Mouse (Mus musculus): ENCODE data around the gene Tmbim7. TPM values are rescaled to one million over a fixed set of nuclear protein-coding genes. Genes with fewer than 3 reads are reported as not detected.

Gene Tmbim7
- polyA plus RNA-seq, 1 experiment: not detected

DNA sequence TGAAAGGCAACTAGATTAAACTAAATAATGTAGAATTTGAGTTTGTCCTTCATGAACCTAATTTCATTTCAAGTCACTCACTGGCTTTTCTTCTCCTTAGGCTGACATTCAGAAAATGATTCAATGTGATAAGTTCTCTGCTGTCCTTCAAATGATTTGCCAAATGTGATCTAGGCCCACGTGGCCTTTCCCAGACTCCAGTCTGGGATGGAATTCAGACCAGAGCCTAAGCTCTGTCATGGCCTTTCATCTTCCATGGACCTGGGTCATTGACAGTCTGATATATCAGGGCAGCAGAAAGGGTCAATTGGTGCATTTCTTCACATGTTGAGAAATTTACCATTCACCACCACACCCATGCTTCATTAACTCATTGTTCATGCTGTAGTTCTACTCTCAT is 74.5 kb downstream of the Tmbim7 start:
- H3K4me1 ChIP-seq (ENCODE audit: control insufficient read depth, insufficient read depth, low read length): no peaks in the 10 kb centered on the region
- H3K4me3 ChIP-seq (ENCODE audit: low read depth, low read length): no peak overlapping the region
- H3K27me3 ChIP-seq (ENCODE audit: control insufficient read depth, insufficient read depth, low read length, poor library complexity, severe bottlenecking): no peaks in the 10 kb centered on the region
- no peak overlapping the region for H3K9ac ChIP-seq (ENCODE audit: low read depth, poor library complexity, severe bottlenecking)
- H3K27ac ChIP-seq (ENCODE audit: insufficient read depth, low read length): no peak overlapping the region
- H3K9me3 ChIP-seq (replicated peaks; ENCODE audit: control insufficient read depth, insufficient read depth, low read length, poor library complexity, severe bottlenecking): 0 out of 2 replicates have a peak, but pooled peaks cover 2% of the 10 kb centered on the region
- H3K36me3 ChIP-seq (ENCODE audit: control insufficient read depth, insufficient read depth, low read length, poor library complexity, severe bottlenecking): peaks cover 2% of the 10 kb centered on the region; the same call in 1 of the 2 replicates
- TF ChIP-seq CTCF (IDR thresholded peaks at IDR 0.05; ENCODE audit: low read depth, low read length) (no peak), EP300 (IDR thresholded peaks at IDR 0.05; ENCODE audit: insufficient read depth, low read depth, low read length) (no peak), POLR2A (IDR thresholded peaks at IDR 0.05; ENCODE audit: insufficient read depth, low read length) (no peak)

DNA sequence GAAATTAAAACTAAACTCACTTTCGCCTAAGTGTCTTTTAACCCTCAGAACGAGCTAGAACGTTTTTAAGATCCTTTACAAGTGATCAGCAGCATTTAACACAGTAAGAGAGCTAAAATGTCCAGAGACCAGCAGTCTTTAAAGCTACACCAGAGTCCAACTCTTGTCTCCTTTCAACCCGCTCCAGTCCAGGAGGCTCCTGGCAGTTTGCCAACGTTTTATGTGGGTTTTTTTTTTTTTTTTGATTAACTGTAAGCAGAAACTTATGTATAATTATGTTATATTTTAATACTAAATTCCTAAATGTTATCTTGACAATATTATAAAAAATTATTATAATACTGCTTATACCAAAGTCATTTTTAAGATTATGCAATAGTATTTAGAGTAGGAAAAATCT is 77.8 kb downstream of the Tmbim7 start:
- Histone ChIP-seq H3K4me3 (ENCODE audit: low read depth, low read length) (no peak overlapping the region), H3K4me1 (ENCODE audit: control insufficient read depth, insufficient read depth, low read length) (no peaks in the 10 kb centered on the region)
- TF ChIP-seq POLR2A (IDR thresholded peaks at IDR 0.05; ENCODE audit: insufficient read depth, low read length) (no peak), CTCF (IDR thresholded peaks at IDR 0.05; ENCODE audit: low read depth, low read length) (no peak), EP300 (IDR thresholded peaks at IDR 0.05; ENCODE audit: insufficient read depth, low read depth, low read length) (no peak)

More for the DNA sequence above, 77.8 kb downstream of the Tmbim7 start:
- no peaks in the 10 kb centered on the region for H3K27me3 ChIP-seq (ENCODE audit: control insufficient read depth, insufficient read depth, low read length, poor library complexity, severe bottlenecking)
- no peak overlapping the region for H3K27ac ChIP-seq (ENCODE audit: insufficient read depth, low read length)
- no peaks in the 10 kb centered on the region; the same call in 1 of the 2 replicates for H3K36me3 ChIP-seq (ENCODE audit: control insufficient read depth, insufficient read depth, low read length, poor library complexity, severe bottlenecking)
- H3K9ac ChIP-seq (ENCODE audit: low read depth, poor library complexity, severe bottlenecking): no peak overlapping the region
- H3K9me3 ChIP-seq (replicated peaks; ENCODE audit: control insufficient read depth, insufficient read depth, low read length, poor library complexity, severe bottlenecking): 0 out of 2 replicates have a peak, but pooled peaks cover 2% of the 10 kb centered on the region

Other genes with a start within 250 kb of the Tmbim7 start
- gene Fam133b, start 107.3 kb upstream of the Tmbim7 start, polyA plus RNA-seq (2011; ENCODE audit: insufficient read depth, insufficient read length, low read depth, missing spikeins): 49.6 and 51.0 TPM in 2 replicates
- 18.0 and 18.5 TPM in 2 replicates for gene 1700109H08Rik, start 79.6 kb upstream of the Tmbim7 start, polyA plus RNA-seq (2011; ENCODE audit: insufficient read depth, insufficient read length, low read depth, missing spikeins)
- 23.4 and 23.7 TPM in 2 replicates for gene Pex1, start 55.1 kb upstream of the Tmbim7 start, polyA plus RNA-seq (2011; ENCODE audit: insufficient read depth, insufficient read length, low read depth, missing spikeins)
- gene Rbm48, start 54.6 kb upstream of the Tmbim7 start, polyA plus RNA-seq (2011; ENCODE audit: insufficient read depth, insufficient read length, low read depth, missing spikeins): 13.9 and 17.6 TPM in 2 replicates
- gene Gatad1, start 6.0 kb downstream of the Tmbim7 start, polyA plus RNA-seq (2011; ENCODE audit: insufficient read depth, insufficient read length, low read depth, missing spikeins): 146 and 151 TPM in 2 replicates
- gene Ankib1, start 151.7 kb downstream of the Tmbim7 start, polyA plus RNA-seq (2011; ENCODE audit: insufficient read depth, insufficient read length, low read depth, missing spikeins): 17.9 and 21.1 TPM in 2 replicates
- 55.6 and 56.1 TPM in 2 replicates for gene Krit1, start 152.0 kb downstream of the Tmbim7 start, polyA plus RNA-seq (2011; ENCODE audit: insufficient read depth, insufficient read length, low read depth, missing spikeins)
- not detected in 2 replicates for gene Lrrd1, start 194.0 kb downstream of the Tmbim7 start, polyA plus RNA-seq (2011; ENCODE audit: insufficient read depth, insufficient read length, low read depth, missing spikeins)
- 6.7 and 8.3 TPM in 2 replicates for gene Mterf1a, start 242.8 kb downstream of the Tmbim7 start, polyA plus RNA-seq (2011; ENCODE audit: insufficient read depth, insufficient read length, low read depth, missing spikeins)